Mouse (Mus musculus) leukemia stem cell, adult 10-12 weeks (primary cell): ENCODE data around the gene Lmtk3. TPM values are rescaled to one million over a fixed set of nuclear protein-coding genes. Genes with fewer than 3 reads are reported as not detected.

Experiments used
- polyA plus RNA-seq: library from polyadenylated mRNA; stranded (reverse); fragments of >175 nt; gene quantifications from 2 replicates; pipeline ENCODE4 v1.2.3, GENCODE M21; 2012; ENCODE audit warnings: low replicate concordance

Lmtk3 gene
- 0.23 and 0.87 TPM in 2 replicates for polyA plus RNA-seq

DNA sequence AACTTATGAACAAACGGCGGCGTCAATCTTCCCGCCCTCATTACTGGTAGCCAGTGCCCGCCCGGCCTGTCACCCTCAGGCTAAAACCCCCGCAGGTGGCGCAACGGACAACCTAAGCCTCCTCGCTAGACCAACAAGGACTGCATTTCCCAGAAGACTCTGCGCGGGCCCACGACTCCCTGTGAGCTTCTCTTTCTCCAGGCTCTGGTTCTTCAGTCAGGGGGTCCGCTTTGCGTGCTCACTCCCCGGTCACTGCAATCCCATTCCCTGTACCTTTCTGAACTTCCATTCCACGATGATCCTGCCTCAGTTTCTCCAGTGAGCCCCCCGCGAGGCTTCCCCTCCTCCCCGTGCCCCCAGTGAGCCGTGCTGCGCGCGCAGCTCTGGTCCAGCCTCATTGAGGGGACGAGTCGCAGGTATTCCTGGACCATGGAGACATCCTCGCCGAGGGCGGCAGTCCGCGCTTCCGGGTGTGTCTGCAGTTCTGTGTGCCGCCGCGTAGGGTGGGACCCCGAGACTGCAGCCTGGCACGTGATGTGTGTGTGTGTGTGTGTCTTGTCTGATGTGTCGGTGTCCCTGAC is at the start of gene Lmtk3:
TSS of gene Lmtk3 (plus strand) at position 228 of the 581 bp plus-strand sequence.

GRCm38 (mm10) chr7:45784524-45785372 is 1.2 kb downstream of the Lmtk3 start, which contains the start of gene Sult2b1:
Gene Sult2b1, minus strand, starts transcription at chr7:45784669.

DNA sequence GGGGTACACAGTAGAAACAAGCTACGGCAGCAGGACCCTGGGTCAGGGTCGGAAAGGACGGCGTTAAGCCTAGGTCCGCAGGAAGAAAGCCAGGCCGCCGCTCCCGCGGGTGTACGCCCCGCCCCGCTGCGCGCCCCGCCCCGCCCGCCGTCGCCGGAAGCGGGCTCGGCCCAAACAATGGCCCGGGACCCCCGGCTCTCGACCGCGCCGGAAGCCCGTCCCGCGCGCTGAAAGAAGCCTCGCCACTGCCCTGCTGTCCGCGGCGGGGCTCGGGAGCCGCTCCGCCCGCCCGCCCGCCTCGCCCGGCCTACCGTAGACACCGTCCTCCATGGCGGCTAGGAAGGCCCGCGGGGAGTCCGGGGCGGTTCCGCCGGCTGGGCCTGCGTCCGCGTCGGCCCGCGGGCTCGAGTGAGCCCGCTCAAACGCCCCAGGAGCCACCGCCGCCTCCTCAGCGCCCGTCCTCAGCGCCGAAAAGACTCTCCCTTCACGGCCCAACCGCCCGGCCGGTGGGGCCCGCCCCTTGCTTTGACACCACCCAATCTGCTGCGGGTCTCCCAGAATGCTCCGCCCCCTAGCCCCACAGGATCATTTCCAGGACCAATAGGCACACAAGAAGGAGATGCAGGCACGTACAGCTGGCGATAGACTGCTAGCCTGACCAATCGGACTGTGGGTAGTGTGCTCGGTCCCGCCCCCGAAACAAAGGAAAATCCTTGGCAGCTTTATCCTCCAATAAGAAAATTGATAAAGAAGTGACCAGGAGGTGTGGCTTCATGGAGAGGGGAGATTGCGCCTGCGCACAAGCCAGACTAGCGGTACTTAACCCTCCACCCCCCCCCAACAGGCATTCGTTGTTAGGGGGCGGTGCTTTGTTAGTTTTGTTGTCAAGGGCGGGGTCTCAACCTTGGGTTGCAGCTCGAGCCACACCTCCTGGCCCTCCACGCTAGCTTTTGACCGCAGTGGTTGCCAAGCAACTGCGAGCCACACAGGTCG is 30.5 kb downstream of the Lmtk3 start, which contains the start of gene Cyth2:
TSS of gene Cyth2 (minus strand) at position 795 of the 993 bp plus-strand sequence.

DNA sequence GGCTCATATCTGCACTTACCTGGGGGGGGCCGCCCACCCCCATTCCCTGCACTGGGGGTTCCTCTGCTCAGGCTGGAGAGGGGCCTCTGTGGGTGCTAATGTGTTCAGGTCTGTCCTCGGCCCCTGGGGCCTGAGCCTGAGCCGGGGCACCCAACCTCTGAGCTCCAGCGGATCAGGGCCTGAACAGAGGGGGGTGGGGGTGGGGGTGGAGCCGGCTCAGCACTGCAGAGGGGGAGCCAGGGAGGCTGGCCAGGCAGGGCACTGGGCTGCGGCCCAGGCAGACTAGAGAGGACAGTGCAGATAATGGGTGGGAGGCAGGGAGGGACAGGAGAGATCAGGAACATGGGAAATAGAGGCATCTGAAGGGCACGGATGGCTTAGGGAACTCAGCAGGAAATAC is 41.1 kb downstream of the Lmtk3 start, which contains the start of gene Kcnj14:
TSS of gene Kcnj14 (minus strand) at position 185 of the 400 bp plus-strand sequence.

GRCm38 (mm10) chr7:45830427-45831127 is 47.0 kb downstream of the Lmtk3 start, which contains the start of gene Grwd1:
Gene Grwd1, minus strand, starts transcription at chr7:45830944.

Other genes with a start within 250 kb of the Lmtk3 start
- 0.29 and 1.3 TPM in 2 replicates for gene Hsd17b14, start 228.8 kb upstream of the Lmtk3 start, polyA plus RNA-seq
- gene Bcat2, start 213.6 kb upstream of the Lmtk3 start, polyA plus RNA-seq = 17.8 and 57.8 TPM in 2 replicates
- 0.52 TPM in 1 of 2 replicates, not detected in the other for gene Fgf21, start 168.2 kb upstream of the Lmtk3 start, polyA plus RNA-seq
- gene Fut1, start 166.4 kb upstream of the Lmtk3 start, polyA plus RNA-seq = not detected in 2 replicates
- gene Izumo1, start 161.9 kb upstream of the Lmtk3 start, polyA plus RNA-seq = 0.42 and 0.64 TPM in 2 replicates
- gene Rasip1, start 156.2 kb upstream of the Lmtk3 start, polyA plus RNA-seq = 4.3 and 5.9 TPM in 2 replicates
- 0.10 and 0.50 TPM in 2 replicates for gene Mamstr, start 143.8 kb upstream of the Lmtk3 start, polyA plus RNA-seq
- not detected in 2 replicates for gene Fut2, start 117.3 kb upstream of the Lmtk3 start, polyA plus RNA-seq
- gene Ntn5, start 99.7 kb upstream of the Lmtk3 start, polyA plus RNA-seq = 0.69 and 0.93 TPM in 2 replicates
- gene Sec1, start 89.3 kb upstream of the Lmtk3 start, polyA plus RNA-seq = not detected in 2 replicates
- gene Car11, start 83.9 kb upstream of the Lmtk3 start, polyA plus RNA-seq = 0.55 TPM in 1 of 2 replicates, not detected in the other
- gene Dbp, start 78.7 kb upstream of the Lmtk3 start, polyA plus RNA-seq = 7.1 and 10.3 TPM in 2 replicates
- 7,435 and 17,506 TPM in 2 replicates for gene Rpl18, start 68.3 kb upstream of the Lmtk3 start, polyA plus RNA-seq
- gene Sphk2, start 65.7 kb upstream of the Lmtk3 start, polyA plus RNA-seq = 120 and 196 TPM in 2 replicates
- 2.5 and 3.1 TPM in 2 replicates for gene Fam83e, start 62.5 kb upstream of the Lmtk3 start, polyA plus RNA-seq
- not detected in 2 replicates for gene Spaca4, start 57.9 kb upstream of the Lmtk3 start, polyA plus RNA-seq
- gene Sult2b1, start 931 bp downstream of the Lmtk3 start, polyA plus RNA-seq = not detected in 2 replicates
- gene Cyth2, start 30.8 kb downstream of the Lmtk3 start, polyA plus RNA-seq = 111 and 339 TPM in 2 replicates
- gene Kcnj14, start 41.0 kb downstream of the Lmtk3 start, polyA plus RNA-seq = 0.52 and 0.74 TPM in 2 replicates
- gene Grwd1, start 47.2 kb downstream of the Lmtk3 start, polyA plus RNA-seq = 35.1 and 38.4 TPM in 2 replicates
- 924 and 1,158 TPM in 2 replicates for gene Kdelr1, start 89.0 kb downstream of the Lmtk3 start, polyA plus RNA-seq
- gene Grin2d, start 94.6 kb downstream of the Lmtk3 start, polyA plus RNA-seq = 0.38 and 0.52 TPM in 2 replicates
- 1.0 and 3.0 TPM in 2 replicates for gene Syngr4, start 113.0 kb downstream of the Lmtk3 start, polyA plus RNA-seq
- gene Tmem143, start 113.2 kb downstream of the Lmtk3 start, polyA plus RNA-seq = 14.5 and 32.3 TPM in 2 replicates
- gene Emp3, start 137.7 kb downstream of the Lmtk3 start, polyA plus RNA-seq = 44.3 and 105 TPM in 2 replicates
- gene Ccdc114, start 140.3 kb downstream of the Lmtk3 start, polyA plus RNA-seq = 0.83 and 1.0 TPM in 2 replicates
- gene Abcc6, start 246.6 kb downstream of the Lmtk3 start, polyA plus RNA-seq = 0.03 TPM in 1 of 2 replicates, not detected in the other
- gene Nomo1, start 250.0 kb downstream of the Lmtk3 start, polyA plus RNA-seq = 106 and 111 TPM in 2 replicates